Mouse (Mus musculus) hindbrain, embryonic 12.5 days (tissue): ENCODE measurements around the gene Zfp513. TPM values are rescaled to one million over a fixed set of nuclear protein-coding genes. Genes with fewer than 3 reads are reported as not detected.
A peak's percentile ranks its signal among the peaks of the same experiment; 100 is the strongest.

Experiments used
- ATAC-seq: fragments of 200-750 bp; cut with Nextera tagmentation; 2 replicates; pipeline ENCODE4 v1.8.0; 2017; ENCODE audit warnings: moderate TSS enrichment; ENCODE audit not compliant: low FRiP score
- H3K27ac ChIP-seq: fragments of 300-500 bp; sonication (generic); 2 replicates; pipeline ENCODE4 v1.5.1; 2016; ENCODE audit warnings: mild to moderate bottlenecking
- H3K27me3 ChIP-seq: fragments of 300-500 bp; sonication (generic); 2 replicates; pipeline ENCODE4 v1.6.1; 2016; ENCODE audit warnings: mild to moderate bottlenecking
- H3K36me3 ChIP-seq: fragments of 300-500 bp; sonication (generic); 2 replicates; pipeline ENCODE4 v1.6.1; 2016; ENCODE audit warnings: mild to moderate bottlenecking
- H3K4me1 ChIP-seq: fragments of 300-500 bp; sonication (generic); 2 replicates; pipeline ENCODE4 v1.6.1; 2016
- H3K4me2 ChIP-seq: fragments of 300-500 bp; sonication (generic); replicated peaks from 2 replicates; pipeline ENCODE4 v1.6.1; 2016; ENCODE audit warnings: mild to moderate bottlenecking
- H3K4me3 ChIP-seq: fragments of 300-500 bp; sonication (generic); 2 replicates; pipeline ENCODE4 v1.5.1; 2016; ENCODE audit warnings: mild to moderate bottlenecking
- H3K9ac ChIP-seq: fragments of 300-500 bp; sonication (generic); 2 replicates; pipeline ENCODE4 v1.6.1; 2016; ENCODE audit warnings: mild to moderate bottlenecking, moderate library complexity
- H3K9me3 ChIP-seq: fragments of 300-500 bp; sonication (generic); replicated peaks from 2 replicates; pipeline ENCODE4 v1.6.1; 2016; ENCODE audit warnings: mild to moderate bottlenecking
- WGBS: fragments of 180-500 bp; shearing (Covaris S2); methylation state at CpG from one replicate; pipeline ENCODE4 v1.1.7; 2016; 5-methylcytosine and 5-hydroxymethylcytosine counted together
- polyA plus RNA-seq: library from polyadenylated mRNA; unstranded; fragments of >200 nt; fragmentation: Nextera tagmentation; extraction: Ambion mirVana; gene quantifications from 2 replicates; pipeline ENCODE4 v1.2.1, GENCODE M21; 2016

Gene Zfp513
- polyA plus RNA-seq, 1 experiment from 2014 or later, result 22.9 TPM

DNA sequence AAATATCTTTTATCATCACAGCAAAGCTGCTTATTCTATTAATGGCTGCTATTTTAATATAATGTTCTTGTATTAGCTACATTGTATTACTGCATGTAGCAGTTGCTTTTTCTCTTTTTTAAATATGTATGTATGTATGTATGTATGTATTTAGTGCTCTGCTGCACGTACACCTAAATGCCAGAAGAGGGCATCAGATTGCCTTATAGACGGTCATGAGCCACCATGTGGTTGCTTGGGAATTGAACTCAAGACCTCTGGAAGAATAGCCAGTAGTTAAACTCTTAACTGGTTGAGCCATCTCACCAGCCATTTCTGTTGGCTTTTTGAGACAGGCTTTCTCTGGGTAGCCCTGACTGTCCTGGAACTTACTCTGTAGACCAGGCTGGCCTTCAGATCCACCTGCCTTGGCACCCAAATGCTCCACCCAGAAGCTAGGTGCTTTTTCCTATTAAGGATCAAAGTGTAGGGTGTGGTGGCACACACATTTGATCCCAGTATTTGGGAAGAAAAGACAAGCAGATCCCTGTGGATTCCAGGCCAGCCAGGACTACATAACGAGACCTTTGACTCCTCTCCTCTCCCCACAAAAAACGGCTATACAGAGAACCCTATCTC, 13.8 kb downstream of the Zfp513 start:
- Histone ChIP-seq H3K4me1 (peaks cover 11% of the 10 kb centered on the region), H3K4me2 (no peak overlapping the region), H3K27me3 (no peaks in the 10 kb centered on the region), H3K27ac (no peak overlapping the region), H3K36me3 (peaks cover 43% of the 10 kb centered on the region), H3K9me3 (no peaks in the 10 kb centered on the region), H3K9ac (no peak overlapping the region), H3K4me3 (no peak overlapping the region)
- ATAC-seq, result no peak
- WGBS, result 81% methylated on average over 4 of the region's 4 CpGs

GRCm38 (mm10) chr5:31183678-31184077, 18.4 kb downstream of the Zfp513 start:
- peaks cover 22% of the 10 kb centered on the region for H3K36me3 ChIP-seq

DNA sequence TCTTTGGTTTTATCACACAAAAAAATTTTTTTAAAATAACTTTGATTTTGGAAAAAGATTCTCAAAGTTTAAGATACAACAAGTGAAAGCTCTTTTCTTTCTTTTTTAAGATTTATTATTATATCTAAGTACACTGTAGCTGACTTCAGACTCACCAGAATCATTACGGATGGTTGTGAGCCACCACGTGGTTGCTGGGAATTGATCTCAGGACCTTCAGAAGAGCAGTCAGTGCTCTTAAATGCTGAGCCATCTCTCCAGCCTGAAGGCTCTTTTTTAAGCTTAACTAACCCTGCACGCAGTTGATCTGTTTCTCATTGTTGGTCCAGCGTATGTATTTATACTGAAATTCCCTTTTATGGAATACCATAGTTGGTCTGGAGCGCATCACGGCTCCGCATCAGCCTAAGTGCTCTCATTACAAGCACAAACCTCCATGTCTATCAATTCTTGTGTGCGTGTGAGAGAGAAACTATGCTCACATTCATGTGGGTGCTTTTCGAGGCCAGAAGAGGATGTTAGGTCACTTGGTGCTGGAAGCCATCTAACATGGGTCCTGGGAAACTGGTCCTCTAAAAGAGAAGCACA, 20.8 kb downstream of the Zfp513 start:
- Histone ChIP-seq H3K27me3 (no peaks in the 10 kb centered on the region), H3K4me2 (no peak overlapping the region), H3K27ac (no peak overlapping the region), H3K9ac (no peak overlapping the region), H3K36me3 (no peaks in the 10 kb centered on the region), H3K4me1 (peaks cover 9% of the 10 kb centered on the region), H3K9me3 (no peaks in the 10 kb centered on the region), H3K4me3 (no peak overlapping the region)
- WGBS, result 94% methylated on average over 9 of the region's 9 CpGs
- no peak for ATAC-seq

More at GRCm38 (mm10) chr5:31183678-31184077, 18.4 kb downstream of the Zfp513 start:
- H3K27ac ChIP-seq, result no peak overlapping the region
- H3K4me1 ChIP-seq, result peaks cover 8% of the 10 kb centered on the region
- no peak overlapping the region for H3K4me2 ChIP-seq
- no peak overlapping the region for H3K9ac ChIP-seq
- no peaks in the 10 kb centered on the region for H3K27me3 ChIP-seq
- no peaks in the 10 kb centered on the region for H3K9me3 ChIP-seq
- no peak for ATAC-seq
- WGBS, result 66% methylated on average over 4 of the region's 4 CpGs
- H3K4me3 ChIP-seq, result no peak overlapping the region

GRCm38 (mm10) chr5:31179766-31180630, 22.1 kb downstream of the Zfp513 start, which contains the start of the genes Gm29609 and Gtf3c2:
Gene Gm29609, minus strand, starts transcription at chr5:31179911.
Gene Gtf3c2, minus strand, starts transcription at chr5:31180144.
- peak within 1 kb of the TSS; percentile 87 for H3K4me2 ChIP-seq
- H3K9ac ChIP-seq, result peak within 1 kb of the TSS; percentile 87
- peak within 1 kb of the TSS; percentile 87 for H3K4me3 ChIP-seq
- H3K9me3 ChIP-seq, result no peaks in the 10 kb centered on the region
- 0 out of 2 replicates have a peak, but pooled peaks cover 2% of the 10 kb centered on the region for H3K36me3 ChIP-seq
- WGBS, result under 1% methylated on average over 59 of the region's 59 CpGs
- peak within 1 kb of the TSS; percentile 97 for H3K27ac ChIP-seq
- ATAC-seq, result peak; percentile 98
- no peaks in the 10 kb centered on the region for H3K27me3 ChIP-seq
- peaks cover 9% of the 10 kb centered on the region for H3K4me1 ChIP-seq

GRCm38 (mm10) chr5:31179301-31179765, 22.8 kb downstream of the Zfp513 start:
- ATAC-seq, result peak; percentile 79
- Histone ChIP-seq H3K27ac (peak overlapping the region; percentile 97), H3K4me1 (peaks cover 9% of the 10 kb centered on the region), H3K4me3 (peak overlapping the region; percentile 87), H3K36me3 (peaks cover 8% of the 10 kb centered on the region), H3K27me3 (no peaks in the 10 kb centered on the region), H3K9ac (peak overlapping the region; percentile 87), H3K9me3 (no peaks in the 10 kb centered on the region), H3K4me2 (peak overlapping the region; percentile 87)
- WGBS, result 0% methylated on average over 25 of the region's 25 CpGs

GRCm38 (mm10) chr5:31168630-31169029, 33.5 kb downstream of the Zfp513 start:
- H3K36me3 ChIP-seq, result peaks cover 85% of the 10 kb centered on the region
- ATAC-seq, result no peak
- no peak overlapping the region for H3K4me2 ChIP-seq
- no peaks in the 10 kb centered on the region for H3K4me1 ChIP-seq
- H3K9me3 ChIP-seq, result no peaks in the 10 kb centered on the region
- WGBS, result 94% methylated on average over 4 of the region's 4 CpGs
- no peak overlapping the region for H3K9ac ChIP-seq
- H3K27ac ChIP-seq, result no peak overlapping the region
- H3K27me3 ChIP-seq, result no peaks in the 10 kb centered on the region
- H3K4me3 ChIP-seq, result no peak overlapping the region

DNA sequence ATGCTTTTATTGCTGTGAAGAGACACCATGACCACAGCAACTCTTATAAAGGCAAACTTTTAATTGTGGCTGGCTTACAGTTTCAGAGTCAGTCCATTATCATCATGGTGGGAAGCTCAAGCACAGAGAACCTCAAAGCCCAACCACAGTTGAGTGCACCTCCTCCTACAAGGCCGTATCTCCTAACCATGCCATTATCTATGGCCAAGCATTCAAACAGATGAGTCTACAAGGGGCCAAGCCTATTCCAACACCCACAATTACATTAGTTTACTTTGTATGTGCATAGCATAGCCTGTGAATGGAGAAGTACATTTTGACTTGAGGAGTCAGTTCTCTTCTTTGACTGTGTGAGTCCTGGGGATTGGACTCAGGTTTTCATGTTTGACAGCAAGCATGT, 37.2 kb downstream of the Zfp513 start:
- ATAC-seq, result no peak

GRCm38 (mm10) chr5:31162462-31162861, 39.6 kb downstream of the Zfp513 start:
- ATAC-seq, result no peak
- Histone ChIP-seq H3K36me3 (peaks cover 84% of the 10 kb centered on the region), H3K4me3 (no peak overlapping the region), H3K9ac (no peak overlapping the region), H3K4me1 (no peaks in the 10 kb centered on the region), H3K4me2 (no peak overlapping the region), H3K27me3 (no peaks in the 10 kb centered on the region), H3K9me3 (no peaks in the 10 kb centered on the region), H3K27ac (no peak overlapping the region)

More for the DNA sequence above, 37.2 kb downstream of the Zfp513 start:
- H3K9me3 ChIP-seq, result no peaks in the 10 kb centered on the region
- no peak overlapping the region for H3K27ac ChIP-seq
- no peaks in the 10 kb centered on the region for H3K4me1 ChIP-seq
- 88% methylated on average over 1 of the region's 1 CpGs for WGBS
- H3K4me3 ChIP-seq, result no peak overlapping the region
- no peaks in the 10 kb centered on the region for H3K27me3 ChIP-seq
- no peak overlapping the region for H3K4me2 ChIP-seq
- no peak overlapping the region for H3K9ac ChIP-seq
- peaks cover 84% of the 10 kb centered on the region for H3K36me3 ChIP-seq

- H3K9me3 ChIP-seq, result no peaks in the 10 kb centered on the region
- no peaks in the 10 kb centered on the region for H3K27me3 ChIP-seq
- ATAC-seq, result peak; percentile 95
- H3K4me2 ChIP-seq, result peak within 1 kb of the TSS; percentile 78
- peak within 1 kb of the TSS; percentile 76 for H3K9ac ChIP-seq
- H3K27ac ChIP-seq, result peak within 1 kb of the TSS; percentile 72
- H3K36me3 ChIP-seq, result peaks cover 43% of the 10 kb centered on the region
- under 1% methylated on average over 19 of the region's 19 CpGs for WGBS
- H3K4me3 ChIP-seq, result peak within 1 kb of the TSS; percentile 69
- H3K4me1 ChIP-seq, result peaks cover 11% of the 10 kb centered on the region
These were observed 48.0 kb downstream of the Zfp513 start, which contains the start of gene Mpv17 for GRCm38 (mm10) chr5:31154152-31154553. Gene Mpv17, minus strand, starts transcription at chr5:31154251.

GRCm38 (mm10) chr5:31153516-31154151, 48.5 kb downstream of the Zfp513 start:
- H3K4me1 ChIP-seq, result peaks cover 11% of the 10 kb centered on the region

DNA sequence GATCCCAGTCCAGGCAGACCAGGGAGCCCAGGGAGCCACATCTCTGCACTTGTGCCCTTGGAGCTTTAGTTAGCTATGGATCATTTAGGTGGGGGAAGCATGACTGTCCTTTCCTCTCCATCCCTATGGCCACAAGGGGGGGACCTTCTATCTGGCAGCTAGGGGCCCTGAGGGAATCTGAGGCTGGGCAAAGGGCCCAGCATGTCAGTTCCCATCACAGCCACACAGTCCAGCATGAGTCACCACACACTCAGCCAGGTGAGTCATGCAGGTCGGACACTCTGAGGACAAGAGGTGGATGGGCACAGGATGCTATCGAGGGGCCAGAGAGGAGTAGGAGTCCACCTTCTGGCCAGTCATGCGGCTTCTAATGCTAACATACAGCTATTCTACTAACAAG, 50.4 kb downstream of the Zfp513 start:
- 89% methylated on average over 3 of the region's 3 CpGs for WGBS
- H3K9ac ChIP-seq, result no peak overlapping the region
- no peaks in the 10 kb centered on the region for H3K9me3 ChIP-seq
- H3K27ac ChIP-seq, result no peak overlapping the region
- peaks cover 19% of the 10 kb centered on the region for H3K36me3 ChIP-seq
- H3K4me2 ChIP-seq, result no peak overlapping the region
- no peaks in the 10 kb centered on the region for H3K27me3 ChIP-seq
- no peak for ATAC-seq
- peaks cover 11% of the 10 kb centered on the region for H3K4me1 ChIP-seq
- no peak overlapping the region for H3K4me3 ChIP-seq

More at GRCm38 (mm10) chr5:31153516-31154151, 48.5 kb downstream of the Zfp513 start:
- Histone ChIP-seq H3K9ac (peak overlapping the region; percentile 76), H3K4me2 (peak overlapping the region; percentile 78), H3K27ac (no peak overlapping the region), H3K4me3 (peak overlapping the region; percentile 69), H3K27me3 (no peaks in the 10 kb centered on the region), H3K9me3 (no peaks in the 10 kb centered on the region), H3K36me3 (peaks cover 38% of the 10 kb centered on the region)
- 34% methylated on average over 6 of the region's 6 CpGs for WGBS
- ATAC-seq, result peak; percentile 23; the same call in 1 of the 2 replicates
